Mouse (Mus musculus) olfactory bulb, adult 2 months (tissue): ENCODE measurements around the gene Enkd1. TPM values are rescaled to one million over a fixed set of nuclear protein-coding genes. Genes with fewer than 3 reads are reported as not detected.

ENCODE experiments used
- H3K27ac ChIP-seq: fragments of 200-500 bp; 2 replicates; pipeline ENCODE4 v1.5.1; 2012; ENCODE audit warnings: low read depth, low read length; ENCODE audit not compliant: insufficient read depth
- H3K4me1 ChIP-seq: fragments of 200-500 bp; 2 replicates; pipeline ENCODE4 v1.6.1; 2012; ENCODE audit warnings: low read length; ENCODE audit not compliant: control insufficient read depth, insufficient read depth
- H3K4me3 ChIP-seq: fragments of 200-500 bp; 2 replicates; pipeline ENCODE4 v1.5.1; 2012; ENCODE audit warnings: mild to moderate bottlenecking, low read depth, low read length, moderate library complexity; ENCODE audit not compliant: insufficient read depth
- CTCF ChIP-seq: fragments of 200-500 bp; IDR thresholded peaks from 2 replicates; pipeline ENCODE4 v1.5.1; 2012; ENCODE audit warnings: low read depth, mild to moderate bottlenecking, low read length, moderate library complexity; ENCODE audit not compliant: insufficient read depth
- POLR2A ChIP-seq: fragments of 200-500 bp; IDR thresholded peaks from 2 replicates; pipeline ENCODE4 v1.6.1; 2012; ENCODE audit warnings: mild to moderate bottlenecking, low read depth, low read length, moderate library complexity; ENCODE audit not compliant: insufficient read depth
- WGBS: fragments of 180-500 bp; shearing (Covaris S2); methylation state at CpG from one replicate; pipeline ENCODE4 v1.1.7; 2018; 5-methylcytosine and 5-hydroxymethylcytosine counted together
- polyA plus RNA-seq: library from polyadenylated mRNA; stranded (reverse); fragments of >200 nt; gene quantifications from 2 replicates; pipeline ENCODE4 v1.2.4, GENCODE M21; 2012; ENCODE audit warnings: low replicate concordance; ENCODE audit not compliant: missing spikeins, insufficient read depth, insufficient read length

The Enkd1 gene
- not detected in 2 replicates for polyA plus RNA-seq

DNA sequence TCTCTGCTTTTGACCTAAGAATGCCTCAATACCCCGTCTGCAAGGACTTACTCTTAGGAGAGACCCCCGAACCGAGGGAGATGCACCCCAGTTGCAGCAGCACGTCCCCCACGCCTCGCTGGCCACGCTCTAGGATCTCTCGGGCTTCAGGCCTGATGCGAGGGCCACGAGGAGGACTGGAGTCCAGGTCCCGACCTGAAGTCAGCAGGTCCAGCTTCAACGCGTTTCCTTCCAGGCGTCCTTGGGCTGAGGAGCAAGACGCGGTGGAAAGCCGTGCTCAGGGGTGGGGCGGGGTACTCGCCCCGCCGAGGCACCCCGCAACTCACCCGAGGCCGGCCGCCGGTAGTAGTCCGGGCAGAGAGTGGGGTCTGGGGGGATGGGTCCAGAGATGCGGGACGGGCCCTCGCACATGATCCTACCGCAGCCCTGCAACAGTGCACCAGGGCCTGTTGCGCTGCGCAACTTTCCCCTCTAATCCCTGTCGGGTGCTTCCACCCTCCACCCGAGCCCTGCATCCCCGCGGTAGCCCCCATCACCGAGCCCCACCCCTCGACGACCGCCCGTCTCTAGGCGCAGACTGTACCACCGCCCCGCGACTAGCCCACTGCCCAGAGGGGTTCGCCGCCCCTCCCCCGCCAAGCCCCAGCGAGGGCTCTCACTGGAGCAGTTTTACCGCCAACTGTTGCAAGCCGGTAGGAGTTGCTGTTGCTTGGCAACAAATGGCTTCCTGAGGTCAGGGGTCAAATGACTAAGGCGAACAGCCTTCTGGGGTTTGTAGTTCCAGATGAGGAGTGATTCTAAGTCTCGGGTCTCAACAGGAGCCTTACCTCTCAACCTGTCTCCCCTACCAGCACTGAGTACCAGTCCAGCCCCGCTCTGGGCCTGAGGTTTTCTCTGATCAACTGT is at the start of gene Enkd1, which contains the start of gene 4933405L10Rik:
Gene Enkd1, minus strand, starts transcription at position 713 of the 906 bp plus-strand sequence.
Gene 4933405L10Rik, plus strand, starts transcription at position 158 of the 906 bp plus-strand sequence.
- no peak for TF ChIP-seq POLR2A
- no peak for TF ChIP-seq CTCF
- no peak within 1 kb of the TSS for H3K27ac ChIP-seq
- peaks cover 13% of the 10 kb centered on the region for H3K4me1 ChIP-seq
- WGBS = 1% methylated on average over 55 of the region's 55 CpGs
- H3K4me3 ChIP-seq = peak within 1 kb of the TSS; percentile 66

DNA sequence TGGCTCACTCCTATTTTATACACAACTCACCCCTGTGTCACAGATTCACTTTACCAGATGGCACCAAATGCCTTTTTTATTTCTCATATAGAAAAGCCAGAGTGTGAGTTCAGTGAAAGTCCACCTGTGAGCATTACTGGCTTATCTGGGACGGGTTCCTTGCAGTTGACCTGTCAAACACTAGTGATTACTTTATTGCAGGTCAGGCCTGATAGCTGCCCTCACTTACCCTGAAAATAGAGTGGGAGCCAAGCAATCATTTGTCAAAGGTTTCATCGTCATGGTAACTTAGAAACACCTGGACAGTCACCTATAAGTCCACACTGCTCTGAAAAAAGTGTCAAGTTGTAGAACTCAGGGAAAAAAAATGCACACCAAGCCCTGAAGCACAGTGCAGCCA is 46.7 kb upstream of the Enkd1 start:
- Histone ChIP-seq H3K4me1 (peaks cover 16% of the 10 kb centered on the region), H3K4me3 (no peak overlapping the region), H3K27ac (no peak overlapping the region)
- no peak for TF ChIP-seq CTCF
- TF ChIP-seq POLR2A = no peak
- 97% methylated on average over 2 of the region's 2 CpGs for WGBS

DNA sequence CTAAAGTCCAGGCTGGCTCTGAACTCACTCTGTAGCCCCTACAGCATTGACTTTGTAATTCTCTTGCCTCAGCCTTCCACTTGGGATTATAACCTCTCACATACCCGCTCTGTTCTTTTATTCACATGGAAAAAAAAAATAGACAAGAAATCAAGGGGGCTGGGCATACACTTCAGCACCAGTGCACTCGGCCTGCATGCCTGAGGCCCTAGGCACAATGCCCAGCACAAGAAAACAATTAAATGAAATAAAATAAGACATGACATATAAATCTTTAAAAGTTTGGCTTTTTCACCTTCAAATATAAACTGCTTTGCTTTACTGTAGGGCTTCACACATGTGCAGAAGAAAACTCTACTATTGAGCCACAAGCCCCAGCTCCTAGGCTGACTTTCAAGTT is 45.9 kb upstream of the Enkd1 start:
- no peak overlapping the region for H3K4me3 ChIP-seq
- WGBS = 47% methylated on average over 2 of the region's 2 CpGs
- H3K4me1 ChIP-seq = peaks cover 14% of the 10 kb centered on the region
- TF ChIP-seq POLR2A (no peak), CTCF (no peak)
- H3K27ac ChIP-seq = no peak overlapping the region

DNA sequence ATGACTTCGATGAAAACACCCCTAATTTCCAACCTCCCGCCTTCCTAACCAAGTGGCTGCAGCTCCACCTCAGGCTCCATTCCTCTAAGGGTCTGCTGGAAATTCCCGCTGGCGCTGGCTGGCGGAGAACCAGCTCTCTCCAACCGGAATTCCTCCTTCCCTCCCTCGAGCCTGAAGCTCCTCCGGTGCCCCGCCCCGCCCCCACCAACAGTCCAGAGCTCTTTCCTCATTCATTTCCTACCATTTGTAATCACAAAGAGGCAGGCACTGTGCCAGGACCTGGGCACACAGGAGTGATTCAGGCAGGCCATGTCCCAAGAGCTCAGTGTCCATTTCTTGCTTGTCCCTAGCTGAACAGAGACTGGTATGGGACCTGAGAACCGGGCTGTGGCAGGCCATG is 42.6 kb upstream of the Enkd1 start:
- H3K4me3 ChIP-seq = no peak overlapping the region
- 15% methylated on average over 11 of the region's 11 CpGs for WGBS
- no peak overlapping the region for H3K27ac ChIP-seq
- TF ChIP-seq CTCF (no peak), POLR2A (no peak)
- H3K4me1 ChIP-seq = peaks cover 14% of the 10 kb centered on the region

DNA sequence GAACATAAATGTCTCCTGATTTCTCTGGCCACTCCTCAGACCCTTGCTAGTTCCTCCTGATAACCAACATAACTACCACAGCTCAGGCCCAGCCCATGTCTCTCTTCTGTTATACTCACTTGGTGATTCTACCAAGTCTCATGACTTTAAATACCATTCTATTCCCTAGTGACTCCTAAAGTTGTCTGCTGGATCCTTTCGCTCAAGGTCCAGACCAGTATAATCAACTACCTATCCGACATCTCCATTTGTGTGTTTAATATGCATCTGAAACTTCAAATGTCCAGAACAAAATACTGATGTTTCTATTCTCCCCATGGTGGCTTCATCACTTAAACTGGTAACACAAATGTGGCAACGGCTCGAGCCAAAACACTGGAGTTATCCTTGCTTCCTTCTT is 35.3 kb upstream of the Enkd1 start:
- no peak overlapping the region for H3K4me3 ChIP-seq
- WGBS = 91% methylated on average over 4 of the region's 4 CpGs
- H3K27ac ChIP-seq = no peak overlapping the region
- peaks cover 2% of the 10 kb centered on the region; the same call in 1 of the 2 replicates for H3K4me1 ChIP-seq
- TF ChIP-seq CTCF = no peak
- no peak for TF ChIP-seq POLR2A

DNA sequence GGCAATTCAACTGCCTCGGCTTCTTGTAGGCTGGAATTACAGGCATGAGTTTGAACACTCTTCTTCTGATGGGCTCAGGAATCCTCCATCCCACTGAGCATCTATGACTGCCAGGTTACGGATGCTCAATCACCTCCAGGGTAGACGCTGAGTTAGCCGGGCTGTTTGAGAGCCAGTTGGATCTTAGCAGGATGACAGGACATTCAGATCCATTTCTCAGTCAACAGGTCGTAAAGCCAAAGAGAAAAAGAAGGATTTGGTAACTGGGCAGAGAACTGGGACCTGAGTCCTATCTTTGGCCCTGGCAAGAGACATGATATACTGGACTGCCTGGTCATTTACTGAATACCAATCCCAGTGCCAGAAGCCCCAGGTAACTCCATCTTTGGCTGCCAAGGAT is 31.2 kb upstream of the Enkd1 start:
- Histone ChIP-seq H3K4me3 (no peak overlapping the region), H3K27ac (no peak overlapping the region), H3K4me1 (no peaks in the 10 kb centered on the region)
- WGBS = 94% methylated on average over 5 of the region's 5 CpGs
- TF ChIP-seq POLR2A (no peak), CTCF (no peak)

DNA sequence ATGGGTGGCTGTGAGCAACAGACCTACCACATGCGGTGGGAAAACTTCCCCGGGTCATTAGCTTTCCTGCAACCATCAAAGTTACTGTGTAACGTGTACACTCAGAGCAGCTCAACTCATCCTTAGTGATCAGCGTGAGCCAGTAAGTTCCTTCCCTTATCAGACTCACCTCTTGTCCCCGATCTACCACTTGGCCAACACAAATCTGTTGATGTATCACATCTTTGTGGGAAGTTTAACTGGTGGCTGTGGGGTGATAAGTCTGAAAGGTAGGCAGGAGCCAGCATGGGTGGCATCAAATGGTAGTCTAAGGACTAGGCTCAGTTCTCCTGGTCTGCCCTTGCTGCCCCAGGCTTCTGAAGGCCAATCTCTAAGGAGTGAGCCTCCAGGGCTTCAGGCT is 24.2 kb upstream of the Enkd1 start:
- no peak for TF ChIP-seq CTCF
- no peak for TF ChIP-seq POLR2A
- Histone ChIP-seq H3K4me1 (no peaks in the 10 kb centered on the region), H3K27ac (no peak overlapping the region), H3K4me3 (no peak overlapping the region)
- 93% methylated on average over 5 of the region's 5 CpGs for WGBS

DNA sequence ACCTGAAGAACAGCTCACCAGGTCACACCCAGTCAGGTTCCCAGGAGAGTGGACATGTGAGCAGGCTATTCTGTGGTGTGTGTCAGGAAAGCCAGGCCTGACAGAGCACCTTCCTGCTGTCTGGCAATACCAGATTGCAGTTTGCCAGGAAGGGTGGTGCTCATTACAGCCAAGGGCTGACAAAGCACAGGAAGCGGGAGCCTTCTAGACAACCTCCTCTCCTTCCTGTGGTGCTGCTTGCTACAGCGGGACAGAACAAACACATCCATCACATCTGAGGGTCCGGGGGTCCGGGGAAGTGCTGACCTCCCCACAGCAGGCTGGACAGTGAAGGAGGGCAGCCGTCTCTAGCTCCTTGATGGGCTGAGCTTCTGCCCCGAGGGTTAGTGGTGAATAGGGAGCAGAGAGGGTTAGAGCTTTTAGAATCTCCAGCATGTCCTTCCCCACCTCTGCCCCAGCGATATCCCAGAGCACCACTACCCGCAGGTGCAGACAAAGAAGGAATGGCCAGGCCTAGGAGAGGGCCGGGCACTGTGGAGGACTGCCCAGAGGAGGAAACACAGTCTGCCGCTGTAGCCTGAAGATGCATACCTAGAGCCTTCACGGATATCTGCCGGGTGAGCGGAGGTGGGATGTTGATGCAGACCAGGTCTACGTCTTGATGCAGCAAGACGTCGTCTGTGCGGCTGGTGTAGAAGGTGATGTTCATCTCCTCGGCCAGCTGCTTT is 19.6 kb upstream of the Enkd1 start:
- WGBS = 90% methylated on average over 18 of the region's 18 CpGs
- TF ChIP-seq CTCF = no peak
- no peak for TF ChIP-seq POLR2A
- no peak overlapping the region for H3K27ac ChIP-seq

DNA sequence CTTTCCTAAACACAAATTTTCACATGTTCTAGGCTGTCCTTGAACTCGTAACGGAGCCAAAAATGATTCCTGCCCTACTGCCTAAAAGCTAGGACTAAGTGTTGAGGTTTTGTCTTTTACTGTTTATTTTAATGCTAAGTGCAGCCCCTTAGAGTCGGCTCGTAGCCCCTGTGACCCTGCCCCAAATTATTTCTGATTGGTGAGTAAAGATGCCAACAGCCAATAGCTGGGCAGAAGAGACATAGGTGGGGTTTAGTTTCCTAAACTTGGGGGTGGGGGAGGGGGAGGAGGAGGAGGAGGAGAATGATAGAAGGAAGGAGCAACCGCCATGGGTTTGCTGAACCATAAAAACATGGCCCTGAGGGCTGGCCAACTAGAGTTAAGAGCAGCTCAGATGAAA is 17.7 kb upstream of the Enkd1 start:
- H3K4me3 ChIP-seq = no peak overlapping the region
- no peak overlapping the region for H3K27ac ChIP-seq
- 91% methylated on average over 5 of the region's 5 CpGs for WGBS
- TF ChIP-seq CTCF = no peak
- TF ChIP-seq POLR2A = no peak
- no peaks in the 10 kb centered on the region for H3K4me1 ChIP-seq

More for the DNA sequence above, 19.6 kb upstream of the Enkd1 start:
- Histone ChIP-seq H3K4me1 (no peaks in the 10 kb centered on the region), H3K4me3 (no peak overlapping the region)
